Mouse (Mus musculus): ENCODE data around the gene Auts2. TPM values are rescaled to one million over a fixed set of nuclear protein-coding genes. Genes with fewer than 3 reads are reported as not detected.

Auts2 gene
- polyA plus RNA-seq, 1 experiment from 2014 or later, result 29.4 TPM

DNA sequence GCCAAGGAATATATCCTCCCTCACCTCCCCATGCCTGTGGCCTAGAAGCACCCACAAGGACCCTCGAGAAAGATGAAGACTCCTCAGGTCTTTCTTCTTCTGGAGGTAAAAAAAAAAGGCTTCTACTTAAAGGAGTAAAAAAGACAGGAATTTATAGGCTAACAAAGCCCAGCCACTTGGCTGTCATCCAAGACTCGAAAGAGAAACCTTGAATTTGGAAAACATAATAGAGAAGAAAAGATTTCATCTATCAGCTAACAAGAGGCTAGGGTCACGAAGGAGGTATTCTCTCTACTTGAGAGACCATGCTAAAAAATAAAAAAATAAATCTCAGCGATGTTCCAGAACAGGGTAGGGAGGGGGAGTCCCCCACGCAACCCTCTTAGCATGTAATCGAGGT lies 793.9 kb downstream of the Auts2 start:
- WGBS, result 28% methylated on average over 6 of the region's 6 CpGs
- Histone ChIP-seq H3K4me2 (ENCODE audit: low read depth, low read length) (no peak overlapping the region), H3K9ac (ENCODE audit: low read depth, low read length) (no peak overlapping the region), H3K36me3 (ENCODE audit: control insufficient read depth, insufficient read depth, low read length) (no peaks in the 10 kb centered on the region), H3K27me3 (replicated peaks; ENCODE audit: control insufficient read depth, insufficient read depth, low read length) (no peaks in the 10 kb centered on the region), H3K27ac (replicated peaks; ENCODE audit: low read depth, low read length) (no peak overlapping the region), H3K4me3 (ENCODE audit: low read depth, low read length) (no peak overlapping the region), H3K9me3 (ENCODE audit: control insufficient read depth, low read length) (no peaks in the 10 kb centered on the region), H3K4me1 (ENCODE audit: control insufficient read depth, insufficient read depth, low read length) (peaks cover 21% of the 10 kb centered on the region)
- ATAC-seq (ENCODE audit: low read depth), result no peak
- DNase-seq (ENCODE audit: low spot score), result peak; percentile 79

DNA sequence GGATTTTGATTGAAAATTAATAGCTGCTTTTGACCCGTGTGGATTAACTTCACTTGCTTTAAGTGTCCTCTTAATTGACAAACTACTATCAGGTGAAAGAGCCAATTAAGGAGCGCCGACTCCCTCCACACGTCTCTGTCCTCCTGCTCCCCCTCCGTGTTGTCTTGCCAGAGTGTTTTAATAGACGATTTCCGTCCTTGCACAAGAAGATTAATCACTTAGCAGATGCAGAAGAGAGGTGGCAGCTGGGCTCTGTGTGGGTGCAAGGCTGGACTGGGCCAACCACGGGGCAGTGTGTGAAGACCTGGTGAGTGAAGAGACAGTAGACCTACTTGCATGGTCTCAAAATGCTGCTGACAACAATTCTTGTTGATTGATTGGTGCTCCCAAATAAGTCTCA lies 800.1 kb downstream of the Auts2 start:
- H3K27me3 ChIP-seq (replicated peaks; ENCODE audit: control insufficient read depth, insufficient read depth, low read length), result 0 out of 2 replicates have a peak, but pooled peaks cover 3% of the 10 kb centered on the region
- no peak overlapping the region for H3K27ac ChIP-seq (replicated peaks; ENCODE audit: low read depth, low read length)
- no peak overlapping the region for H3K4me3 ChIP-seq (ENCODE audit: low read depth, low read length)
- no peaks in the 10 kb centered on the region for H3K36me3 ChIP-seq (ENCODE audit: control insufficient read depth, insufficient read depth, low read length)
- peaks cover 6% of the 10 kb centered on the region; the same call in 1 of the 2 replicates for H3K4me1 ChIP-seq (ENCODE audit: control insufficient read depth, insufficient read depth, low read length)
- DNase-seq (ENCODE audit: low spot score), result no peak
- 63% methylated on average over 8 of the region's 8 CpGs for WGBS
- ATAC-seq (ENCODE audit: low read depth), result no peak
- no peaks in the 10 kb centered on the region for H3K9me3 ChIP-seq (ENCODE audit: control insufficient read depth, low read length)
- no peak overlapping the region for H3K9ac ChIP-seq (ENCODE audit: low read depth, low read length)
- H3K4me2 ChIP-seq (ENCODE audit: low read depth, low read length), result no peak overlapping the region

DNA sequence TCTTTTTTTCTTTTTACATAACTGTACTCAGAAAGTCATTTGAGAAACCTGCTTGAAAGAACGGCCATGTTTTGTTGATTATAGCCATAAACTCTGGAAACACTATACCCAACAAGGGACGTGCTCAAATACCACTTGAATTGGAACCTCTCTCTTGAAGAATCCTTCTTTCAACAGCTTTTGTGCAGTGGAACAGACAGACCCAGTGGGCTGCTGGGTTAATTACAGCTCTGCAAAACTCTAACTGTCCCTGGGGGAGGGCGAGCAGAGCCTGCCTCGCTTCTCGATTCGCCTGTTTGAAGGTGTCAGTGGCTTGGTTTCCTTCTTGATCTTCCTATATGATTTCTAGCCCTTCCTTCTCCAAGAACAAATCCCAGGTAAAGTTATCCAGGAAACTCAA lies 805.7 kb downstream of the Auts2 start:
- Histone ChIP-seq H3K4me3 (ENCODE audit: low read depth, low read length) (no peak overlapping the region), H3K27ac (replicated peaks; ENCODE audit: low read depth, low read length) (0 out of 2 replicates have a peak overlapping the region, but pooled peaks have one; percentile 11), H3K9ac (ENCODE audit: low read depth, low read length) (no peak overlapping the region), H3K27me3 (replicated peaks; ENCODE audit: control insufficient read depth, insufficient read depth, low read length) (0 out of 2 replicates have a peak, but pooled peaks cover 3% of the 10 kb centered on the region), H3K36me3 (ENCODE audit: control insufficient read depth, insufficient read depth, low read length) (no peaks in the 10 kb centered on the region), H3K4me1 (ENCODE audit: control insufficient read depth, insufficient read depth, low read length) (peaks cover 50% of the 10 kb centered on the region), H3K4me2 (ENCODE audit: low read depth, low read length) (no peak overlapping the region), H3K9me3 (ENCODE audit: control insufficient read depth, low read length) (no peaks in the 10 kb centered on the region)
- 30% methylated on average over 6 of the region's 6 CpGs for WGBS
- ATAC-seq (ENCODE audit: low read depth) (peak; percentile 39), DNase-seq (ENCODE audit: low spot score) (peak; percentile 83)

DNA sequence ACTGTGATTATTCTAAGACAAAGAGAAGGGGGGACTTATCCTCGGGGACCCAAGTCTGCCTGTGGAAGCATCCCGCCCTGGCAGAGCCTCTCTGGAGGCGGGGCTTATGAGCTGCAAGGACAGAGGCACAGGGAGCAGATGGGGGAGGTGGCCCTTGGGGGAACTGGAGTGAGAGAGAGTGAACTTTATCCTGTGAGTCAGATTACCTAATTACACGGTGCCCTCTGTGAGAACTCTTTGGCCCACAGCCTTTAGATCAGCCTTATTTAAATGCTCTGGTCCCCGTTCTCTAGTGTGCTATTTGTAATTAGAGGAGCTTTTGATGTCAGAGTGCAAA lies 809.9 kb downstream of the Auts2 start:
- 8% methylated on average over 5 of the region's 5 CpGs for WGBS
- Histone ChIP-seq H3K4me1 (ENCODE audit: control insufficient read depth, insufficient read depth, low read length) (peaks cover 44% of the 10 kb centered on the region), H3K9me3 (ENCODE audit: control insufficient read depth, low read length) (no peaks in the 10 kb centered on the region), H3K27ac (replicated peaks; ENCODE audit: low read depth, low read length) (no peak overlapping the region), H3K27me3 (replicated peaks; ENCODE audit: control insufficient read depth, insufficient read depth, low read length) (no peaks in the 10 kb centered on the region), H3K36me3 (ENCODE audit: control insufficient read depth, insufficient read depth, low read length) (no peaks in the 10 kb centered on the region), H3K9ac (ENCODE audit: low read depth, low read length) (no peak overlapping the region; the same call in 1 of the 2 replicates), H3K4me2 (ENCODE audit: low read depth, low read length) (no peak overlapping the region), H3K4me3 (ENCODE audit: low read depth, low read length) (no peak overlapping the region)
- DNase-seq (ENCODE audit: low spot score) (peak; percentile 87), ATAC-seq (ENCODE audit: low read depth) (peak; percentile 75)

DNA sequence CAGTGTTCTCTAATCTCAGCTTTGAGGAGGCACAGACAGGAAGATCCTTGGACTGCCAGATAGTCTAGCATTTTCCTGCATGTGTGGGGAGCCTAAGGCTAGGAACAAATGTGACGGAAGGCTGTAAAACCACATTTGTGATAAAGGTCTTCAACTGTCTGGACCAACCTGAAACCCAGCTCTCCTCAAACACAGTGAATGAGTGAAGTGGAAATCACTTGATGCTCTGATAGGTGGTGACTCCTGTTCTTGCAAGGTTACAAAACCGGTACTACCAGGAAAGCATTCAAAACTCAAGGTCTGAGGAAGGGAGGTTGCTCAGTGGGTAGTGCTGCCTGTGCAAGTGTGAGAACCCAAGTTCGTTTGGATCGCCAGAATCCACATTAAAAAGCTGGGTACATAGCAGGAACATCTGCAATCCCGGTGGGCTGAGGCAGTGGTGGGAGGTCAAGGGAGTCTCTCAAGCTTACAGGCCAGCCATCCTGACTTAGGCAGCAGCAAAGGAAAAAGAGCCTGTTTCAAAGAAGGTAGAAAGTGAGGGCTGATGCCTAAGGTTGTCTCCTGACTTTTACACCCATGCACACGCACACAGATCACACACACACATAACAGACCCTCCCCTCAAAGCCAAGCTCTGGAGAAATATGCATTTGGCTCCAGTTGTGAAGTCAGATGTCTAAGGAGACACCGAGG lies 810.4 kb downstream of the Auts2 start:
- H3K4me3 ChIP-seq (ENCODE audit: low read depth, low read length), result no peak overlapping the region
- no peaks in the 10 kb centered on the region for H3K9me3 ChIP-seq (ENCODE audit: control insufficient read depth, low read length)
- H3K36me3 ChIP-seq (ENCODE audit: control insufficient read depth, insufficient read depth, low read length), result no peaks in the 10 kb centered on the region
- H3K9ac ChIP-seq (ENCODE audit: low read depth, low read length), result no peak overlapping the region; the same call in 1 of the 2 replicates
- no peak overlapping the region for H3K4me2 ChIP-seq (ENCODE audit: low read depth, low read length)
- peaks cover 43% of the 10 kb centered on the region for H3K4me1 ChIP-seq (ENCODE audit: control insufficient read depth, insufficient read depth, low read length)
- no peak overlapping the region for H3K27ac ChIP-seq (replicated peaks; ENCODE audit: low read depth, low read length)
- ATAC-seq (ENCODE audit: low read depth) (no peak), DNase-seq (ENCODE audit: low spot score) (peak; percentile 60)
- no peaks in the 10 kb centered on the region for H3K27me3 ChIP-seq (replicated peaks; ENCODE audit: control insufficient read depth, insufficient read depth, low read length)
- WGBS, result 46% methylated on average over 7 of the region's 7 CpGs

DNA sequence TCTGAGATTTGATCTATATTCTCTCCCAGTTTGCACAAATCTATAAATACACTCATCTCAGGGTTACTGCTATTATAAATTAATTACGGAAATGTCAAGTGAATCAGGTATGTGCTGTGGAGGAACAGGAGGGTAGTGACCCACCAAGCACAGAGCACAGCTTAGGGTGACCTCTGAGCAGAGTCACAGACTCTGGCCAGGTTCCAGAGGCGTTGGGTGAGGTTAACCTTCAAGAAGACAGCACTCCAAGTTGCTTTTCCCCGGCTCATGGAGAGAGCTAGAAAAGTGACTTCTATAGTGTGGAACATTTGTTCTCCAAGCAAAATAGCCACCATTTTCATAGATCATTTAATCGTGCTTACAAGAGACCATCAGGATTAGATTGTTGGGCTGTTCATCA lies 813.7 kb downstream of the Auts2 start:
- peaks cover 13% of the 10 kb centered on the region for H3K4me1 ChIP-seq (ENCODE audit: control insufficient read depth, insufficient read depth, low read length)
- DNase-seq (ENCODE audit: low spot score), result no peak

DNA sequence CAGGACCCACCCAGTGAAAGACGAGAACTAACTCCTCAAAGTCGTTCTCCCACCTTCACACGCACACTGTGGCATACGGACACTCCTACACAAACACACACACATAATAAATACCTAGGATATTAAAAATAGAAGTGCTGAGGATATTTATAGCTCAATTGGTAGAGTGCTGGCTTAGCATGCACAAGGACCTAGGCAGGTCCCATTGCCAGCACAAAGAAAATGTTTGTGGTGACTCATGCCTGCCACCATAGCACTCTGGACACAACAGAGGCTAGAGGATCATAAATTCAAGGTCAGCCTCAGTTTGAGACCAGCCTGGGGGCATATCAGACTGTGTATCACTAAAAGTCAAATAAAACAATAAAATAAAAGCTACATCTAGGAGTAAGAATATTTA lies 815.2 kb downstream of the Auts2 start:
- no peak for ATAC-seq (ENCODE audit: low read depth)

More for the DNA sequence above, 813.7 kb downstream of the Auts2 start:
- 0 out of 2 replicates have a peak, but pooled peaks cover 3% of the 10 kb centered on the region for H3K36me3 ChIP-seq (ENCODE audit: control insufficient read depth, insufficient read depth, low read length)
- H3K9me3 ChIP-seq (ENCODE audit: control insufficient read depth, low read length), result no peaks in the 10 kb centered on the region
- H3K4me2 ChIP-seq (ENCODE audit: low read depth, low read length), result no peak overlapping the region
- H3K27me3 ChIP-seq (replicated peaks; ENCODE audit: control insufficient read depth, insufficient read depth, low read length), result 0 out of 2 replicates have a peak, but pooled peaks cover 3% of the 10 kb centered on the region
- no peak overlapping the region for H3K4me3 ChIP-seq (ENCODE audit: low read depth, low read length)
- no peak for ATAC-seq (ENCODE audit: low read depth)
- H3K9ac ChIP-seq (ENCODE audit: low read depth, low read length), result no peak overlapping the region
- 88% methylated on average over 4 of the region's 4 CpGs for WGBS
- H3K27ac ChIP-seq (replicated peaks; ENCODE audit: low read depth, low read length), result no peak overlapping the region

DNA sequence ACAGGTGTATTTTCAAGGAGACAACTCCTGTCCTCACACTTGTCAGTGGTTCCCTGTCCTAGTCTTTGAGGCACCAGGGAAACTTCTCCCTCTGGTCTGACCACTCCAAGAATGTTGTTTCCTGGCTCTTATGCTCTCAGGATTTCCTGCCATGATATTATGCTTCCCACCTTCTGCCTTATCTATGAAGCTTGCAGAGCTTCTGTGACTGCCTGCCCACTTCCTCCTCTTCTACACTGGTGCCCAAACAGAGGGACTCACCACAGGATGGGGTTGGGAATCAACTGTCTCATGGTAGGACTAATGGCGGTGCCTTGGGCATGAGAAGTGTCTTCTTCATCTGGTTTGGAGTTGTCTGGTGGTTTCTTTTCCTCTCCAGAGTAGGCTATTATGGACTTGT lies 818.6 kb downstream of the Auts2 start:
- H3K4me1 ChIP-seq (ENCODE audit: control insufficient read depth, insufficient read depth, low read length), result 0 out of 2 replicates have a peak, but pooled peaks cover 4% of the 10 kb centered on the region
- no peak overlapping the region for H3K9ac ChIP-seq (ENCODE audit: low read depth, low read length)
- 0 out of 2 replicates have a peak, but pooled peaks cover 3% of the 10 kb centered on the region for H3K27me3 ChIP-seq (replicated peaks; ENCODE audit: control insufficient read depth, insufficient read depth, low read length)
- WGBS, result 96% methylated on average over 1 of the region's 1 CpGs
- no peaks in the 10 kb centered on the region for H3K9me3 ChIP-seq (ENCODE audit: control insufficient read depth, low read length)
- no peak overlapping the region for H3K4me3 ChIP-seq (ENCODE audit: low read depth, low read length)
- ATAC-seq (ENCODE audit: low read depth), result no peak
- H3K36me3 ChIP-seq (ENCODE audit: control insufficient read depth, insufficient read depth, low read length), result 0 out of 2 replicates have a peak, but pooled peaks cover 3% of the 10 kb centered on the region
- no peak for DNase-seq (ENCODE audit: low spot score)
- no peak overlapping the region for H3K27ac ChIP-seq (replicated peaks; ENCODE audit: low read depth, low read length)
- H3K4me2 ChIP-seq (ENCODE audit: low read depth, low read length), result no peak overlapping the region

More for the DNA sequence above, 815.2 kb downstream of the Auts2 start:
- Histone ChIP-seq H3K9ac (ENCODE audit: low read depth, low read length) (no peak overlapping the region), H3K4me1 (ENCODE audit: control insufficient read depth, insufficient read depth, low read length) (peaks cover 2% of the 10 kb centered on the region), H3K36me3 (ENCODE audit: control insufficient read depth, insufficient read depth, low read length) (0 out of 2 replicates have a peak, but pooled peaks cover 3% of the 10 kb centered on the region), H3K4me3 (ENCODE audit: low read depth, low read length) (no peak overlapping the region), H3K9me3 (ENCODE audit: control insufficient read depth, low read length) (no peaks in the 10 kb centered on the region), H3K27me3 (replicated peaks; ENCODE audit: control insufficient read depth, insufficient read depth, low read length) (0 out of 2 replicates have a peak, but pooled peaks cover 3% of the 10 kb centered on the region), H3K4me2 (ENCODE audit: low read depth, low read length) (no peak overlapping the region), H3K27ac (replicated peaks; ENCODE audit: low read depth, low read length) (no peak overlapping the region)
- WGBS, result 85% methylated on average over 4 of the region's 4 CpGs
- DNase-seq (ENCODE audit: low spot score), result no peak

DNA sequence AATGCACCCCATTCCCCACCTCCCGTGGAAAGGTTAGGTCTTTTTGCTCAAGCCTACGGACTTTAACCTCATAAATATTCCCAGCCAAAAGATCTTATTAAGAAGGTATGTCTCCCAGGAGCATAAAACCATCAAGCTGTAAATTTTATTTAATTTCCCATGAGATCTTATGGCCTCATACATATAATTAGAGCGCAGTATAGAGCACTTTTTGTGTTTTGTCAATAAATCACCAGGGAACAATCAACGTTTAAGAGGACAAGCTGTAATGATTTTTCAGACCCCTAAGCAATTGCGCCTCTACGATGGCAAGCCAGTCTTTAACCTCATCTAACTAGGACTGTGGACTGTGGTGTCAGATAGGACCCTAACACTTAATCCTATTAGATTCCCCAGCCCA lies 820.4 kb downstream of the Auts2 start:
- WGBS, result 60% methylated on average over 6 of the region's 6 CpGs
- Histone ChIP-seq H3K27me3 (replicated peaks; ENCODE audit: control insufficient read depth, insufficient read depth, low read length) (0 out of 2 replicates have a peak, but pooled peaks cover 3% of the 10 kb centered on the region), H3K9me3 (ENCODE audit: control insufficient read depth, low read length) (no peaks in the 10 kb centered on the region), H3K36me3 (ENCODE audit: control insufficient read depth, insufficient read depth, low read length) (0 out of 2 replicates have a peak, but pooled peaks cover 3% of the 10 kb centered on the region), H3K4me2 (ENCODE audit: low read depth, low read length) (no peak overlapping the region), H3K4me3 (ENCODE audit: low read depth, low read length) (no peak overlapping the region), H3K27ac (replicated peaks; ENCODE audit: low read depth, low read length) (no peak overlapping the region), H3K4me1 (ENCODE audit: control insufficient read depth, insufficient read depth, low read length) (0 out of 2 replicates have a peak, but pooled peaks cover 4% of the 10 kb centered on the region), H3K9ac (ENCODE audit: low read depth, low read length) (no peak overlapping the region)
- DNase-seq (ENCODE audit: low spot score) (no peak), ATAC-seq (ENCODE audit: low read depth) (no peak)
